Mouse (Mus musculus): ENCODE measurements around the gene Abhd17a. TPM values are rescaled to one million over a fixed set of nuclear protein-coding genes. Genes with fewer than 3 reads are reported as not detected.
A peak's percentile ranks its signal among the peaks of the same experiment; 100 is the strongest.

The Abhd17a gene
- polyA plus RNA-seq, 1 experiment, result 220 TPM

GRCm38 (mm10) chr10:80604988-80605387, 14.8 kb upstream of the Abhd17a start:
- peak overlapping the region; percentile 90 for H3K27ac ChIP-seq (ENCODE audit: insufficient read depth, low read length)
- DNase-seq (ENCODE audit: low read depth in 1 of 2, low spot score in 2 of 2), result no peak
- no peak overlapping the region for H3K4me3 ChIP-seq (ENCODE audit: extremely low read depth, insufficient read depth, insufficient read length)

GRCm38 (mm10) chr10:80604001-80604509, 13.9 kb upstream of the Abhd17a start:
- H3K4me1 ChIP-seq (ENCODE audit: control insufficient read depth, insufficient read depth, insufficient read length), result peaks cover 37% of the 10 kb centered on the region
- peak in 1 of 2 experiments; percentile 46 for DNase-seq (ENCODE audit: low read depth in 1 of 2, low spot score in 2 of 2)
- no peak overlapping the region for H3K4me3 ChIP-seq (ENCODE audit: extremely low read depth, insufficient read depth, insufficient read length)
- H3K27me3 ChIP-seq (ENCODE audit: control insufficient read depth, insufficient read depth, low read length), result no peaks in the 10 kb centered on the region
- TF ChIP-seq POLR2A (IDR thresholded peaks at IDR 0.05; ENCODE audit: low read depth, low read length) (no peak), CTCF (IDR thresholded peaks at IDR 0.05; ENCODE audit: extremely low read depth, insufficient read depth, insufficient read length, insufficient replicate concordance) (no peak)
- H3K27ac ChIP-seq (ENCODE audit: insufficient read depth, low read length), result peak overlapping the region; percentile 90
- WGBS, result 56% methylated on average over 7 of the region's 7 CpGs
- H3K36me3 ChIP-seq (ENCODE audit: control insufficient read depth, insufficient read depth, low read length), result peaks cover 17% of the 10 kb centered on the region

More at GRCm38 (mm10) chr10:80604988-80605387, 14.8 kb upstream of the Abhd17a start:
- no peak for TF ChIP-seq POLR2A (IDR thresholded peaks at IDR 0.05; ENCODE audit: low read depth, low read length)
- TF ChIP-seq CTCF (IDR thresholded peaks at IDR 0.05; ENCODE audit: extremely low read depth, insufficient read depth, insufficient read length, insufficient replicate concordance), result no peak
- 77% methylated on average over 2 of the region's 2 CpGs for WGBS
- H3K4me1 ChIP-seq (ENCODE audit: control insufficient read depth, insufficient read depth, insufficient read length), result peaks cover 46% of the 10 kb centered on the region
- peaks cover 17% of the 10 kb centered on the region for H3K36me3 ChIP-seq (ENCODE audit: control insufficient read depth, insufficient read depth, low read length)
- H3K27me3 ChIP-seq (ENCODE audit: control insufficient read depth, insufficient read depth, low read length), result no peaks in the 10 kb centered on the region

- no peak for TF ChIP-seq POLR2A (IDR thresholded peaks at IDR 0.05; ENCODE audit: low read depth, low read length)
- TF ChIP-seq CTCF (IDR thresholded peaks at IDR 0.05; ENCODE audit: extremely low read depth, insufficient read depth, insufficient read length, insufficient replicate concordance), result no peak
- peaks cover 35% of the 10 kb centered on the region for H3K4me1 ChIP-seq (ENCODE audit: control insufficient read depth, insufficient read depth, insufficient read length)
- no peaks in the 10 kb centered on the region for H3K27me3 ChIP-seq (ENCODE audit: control insufficient read depth, insufficient read depth, low read length)
- WGBS, result 24% methylated on average over 7 of the region's 7 CpGs
- peak overlapping the region; percentile 90 for H3K27ac ChIP-seq (ENCODE audit: insufficient read depth, low read length)
- H3K36me3 ChIP-seq (ENCODE audit: control insufficient read depth, insufficient read depth, low read length), result peaks cover 14% of the 10 kb centered on the region
- peak overlapping the region; percentile 82 for H3K4me3 ChIP-seq (ENCODE audit: extremely low read depth, insufficient read depth, insufficient read length)
- no peak for DNase-seq (ENCODE audit: low read depth in 1 of 2, low spot score in 2 of 2)
These were observed 13.2 kb upstream of the Abhd17a start for GRCm38 (mm10) chr10:80603364-80603763.

GRCm38 (mm10) chr10:80602698-80603325, 12.7 kb upstream of the Abhd17a start, which contains the start of the genes Scamp4 and Adat3:
TSS of gene Scamp4 (plus strand) at chr10:80602872.
TSS of gene Adat3 (plus strand) at chr10:80602880.
- peaks cover 14% of the 10 kb centered on the region for H3K36me3 ChIP-seq (ENCODE audit: control insufficient read depth, insufficient read depth, low read length)
- DNase-seq (ENCODE audit: low read depth in 1 of 2, low spot score in 2 of 2), result peak; percentile 91 to 93
- H3K4me1 ChIP-seq (ENCODE audit: control insufficient read depth, insufficient read depth, insufficient read length), result peaks cover 29% of the 10 kb centered on the region
- WGBS, result under 1% methylated on average over 54 of the region's 54 CpGs
- H3K4me3 ChIP-seq (ENCODE audit: extremely low read depth, insufficient read depth, insufficient read length), result peak within 1 kb of the TSS; percentile 82
- peak within 1 kb of the TSS; percentile 90 for H3K27ac ChIP-seq (ENCODE audit: insufficient read depth, low read length)
- H3K27me3 ChIP-seq (ENCODE audit: control insufficient read depth, insufficient read depth, low read length), result no peaks in the 10 kb centered on the region
- TF ChIP-seq POLR2A (IDR thresholded peaks at IDR 0.05; ENCODE audit: low read depth, low read length), result peak; percentile 42
- TF ChIP-seq CTCF (IDR thresholded peaks at IDR 0.05; ENCODE audit: extremely low read depth, insufficient read depth, insufficient read length, insufficient replicate concordance), result no peak

GRCm38 (mm10) chr10:80596318-80596717, 6.2 kb upstream of the Abhd17a start:
- TF ChIP-seq CTCF (IDR thresholded peaks at IDR 0.05; ENCODE audit: extremely low read depth, insufficient read depth, insufficient read length, insufficient replicate concordance) (no peak), POLR2A (IDR thresholded peaks at IDR 0.05; ENCODE audit: low read depth, low read length) (no peak)
- Histone ChIP-seq H3K4me1 (ENCODE audit: control insufficient read depth, insufficient read depth, insufficient read length) (no peaks in the 10 kb centered on the region), H3K36me3 (ENCODE audit: control insufficient read depth, insufficient read depth, low read length) (no peaks in the 10 kb centered on the region), H3K27me3 (ENCODE audit: control insufficient read depth, insufficient read depth, low read length) (no peaks in the 10 kb centered on the region), H3K27ac (ENCODE audit: insufficient read depth, low read length) (no peak overlapping the region), H3K4me3 (ENCODE audit: extremely low read depth, insufficient read depth, insufficient read length) (no peak overlapping the region)
- DNase-seq (ENCODE audit: low read depth in 1 of 2, low spot score in 2 of 2), result no peak
- 70% methylated on average over 4 of the region's 4 CpGs for WGBS

- H3K4me1 ChIP-seq (ENCODE audit: control insufficient read depth, insufficient read depth, insufficient read length), result peaks cover 26% of the 10 kb centered on the region
These were observed 838 bp downstream of the Abhd17a start for GRCm38 (mm10) chr10:80589127-80589878.

More at GRCm38 (mm10) chr10:80589127-80589878, 838 bp downstream of the Abhd17a start:
- Histone ChIP-seq H3K27ac (ENCODE audit: insufficient read depth, low read length) (peak overlapping the region; percentile 84), H3K4me3 (ENCODE audit: extremely low read depth, insufficient read depth, insufficient read length) (peak overlapping the region; percentile 76), H3K27me3 (ENCODE audit: control insufficient read depth, insufficient read depth, low read length) (no peaks in the 10 kb centered on the region), H3K36me3 (ENCODE audit: control insufficient read depth, insufficient read depth, low read length) (peaks cover 12% of the 10 kb centered on the region)
- TF ChIP-seq POLR2A (IDR thresholded peaks at IDR 0.05; ENCODE audit: low read depth, low read length) (no peak), CTCF (IDR thresholded peaks at IDR 0.05; ENCODE audit: extremely low read depth, insufficient read depth, insufficient read length, insufficient replicate concordance) (no peak)
- DNase-seq (ENCODE audit: low read depth in 1 of 2, low spot score in 2 of 2), result peak in 1 of 2 experiments; percentile 80
- WGBS, result 4% methylated on average over 12 of the region's 12 CpGs
